Mouse (Mus musculus) retina, postnatal 1 day (tissue): ENCODE data around the gene Mrps7.
"Not testable (repeated sequence)": the region's sequence is repeated elsewhere in the genome, so short reads cannot be mapped to it uniquely, and the experiment has no call there.

Experiments
- DNase-seq: peaks from one replicate; pipeline ENCODE4 v3.0.0-alpha.2; 2012

The Mrps7 gene

DNA sequence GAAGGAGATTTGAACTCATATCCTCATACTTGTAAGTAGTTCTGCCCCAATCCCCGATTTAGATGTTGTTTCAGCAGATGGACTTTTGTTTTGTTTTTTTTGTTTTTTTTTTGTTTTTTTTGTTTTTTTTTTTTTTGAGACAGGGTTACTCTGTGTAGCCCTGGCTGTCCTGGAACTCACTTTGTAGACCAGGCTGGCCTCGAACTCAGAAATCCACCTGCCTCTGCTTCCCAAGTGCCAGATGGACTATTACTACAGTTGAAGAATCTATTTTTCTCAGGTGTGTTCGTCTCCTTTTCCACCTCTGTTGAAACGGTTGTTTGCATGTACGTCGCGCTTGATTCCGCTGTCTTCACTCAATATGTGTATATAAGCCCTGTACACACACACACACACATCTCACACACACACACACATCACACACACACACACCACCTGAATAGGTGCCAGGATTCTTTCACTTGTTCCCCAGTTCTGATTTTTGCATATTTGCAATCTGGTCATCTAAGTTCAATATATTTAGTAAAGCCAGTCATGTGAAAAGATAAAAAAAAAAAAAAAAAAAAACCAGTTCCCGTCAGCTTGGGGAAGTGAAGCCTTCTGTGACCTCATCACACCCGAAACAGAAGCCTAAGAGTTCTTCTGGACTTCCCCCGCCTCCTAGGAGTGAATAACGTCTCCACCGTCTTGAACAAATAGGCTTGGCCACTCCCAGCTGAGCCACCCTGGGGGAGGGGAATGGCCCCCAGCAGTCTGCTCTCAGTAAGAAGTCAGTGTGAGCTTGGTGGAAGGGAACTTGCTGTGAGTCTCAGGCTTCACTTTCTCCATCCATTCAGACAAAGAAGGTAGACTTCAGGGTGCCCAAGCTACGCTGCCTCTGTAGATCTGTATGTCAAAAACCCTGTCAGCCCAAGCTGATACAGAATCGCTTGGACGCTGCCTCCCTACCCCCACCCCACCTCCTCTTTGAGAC is 27.1 kb downstream of the Mrps7 start:
- no peak for DNase-seq

DNA sequence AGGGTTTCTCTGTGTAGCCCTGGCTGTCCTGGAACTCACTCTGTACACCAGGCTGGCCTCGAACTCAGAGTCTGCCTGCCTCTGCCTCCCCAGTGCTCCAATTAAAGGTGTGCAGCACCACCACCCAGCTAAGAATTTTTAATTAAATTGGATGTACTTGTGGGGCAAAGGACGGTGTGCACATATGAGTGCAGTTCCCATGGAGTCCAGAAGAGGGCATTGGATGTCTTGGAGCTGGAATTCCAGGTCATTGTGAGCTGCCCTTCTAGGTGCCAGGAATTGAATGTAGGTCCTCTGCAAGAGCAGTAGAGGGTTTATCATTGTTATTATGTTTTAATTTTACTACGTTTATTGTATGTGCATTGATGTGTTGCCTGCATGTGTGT is 27.8 kb downstream of the Mrps7 start:
- peak; percentile 67 for DNase-seq

GRCm38 (mm10) chr11:115632247-115632646 is 28.5 kb downstream of the Mrps7 start:
- no peak for DNase-seq

- no peak for DNase-seq
Measured at GRCm38 (mm10) chr11:115632862-115633261, 29.1 kb downstream of the Mrps7 start.

DNA sequence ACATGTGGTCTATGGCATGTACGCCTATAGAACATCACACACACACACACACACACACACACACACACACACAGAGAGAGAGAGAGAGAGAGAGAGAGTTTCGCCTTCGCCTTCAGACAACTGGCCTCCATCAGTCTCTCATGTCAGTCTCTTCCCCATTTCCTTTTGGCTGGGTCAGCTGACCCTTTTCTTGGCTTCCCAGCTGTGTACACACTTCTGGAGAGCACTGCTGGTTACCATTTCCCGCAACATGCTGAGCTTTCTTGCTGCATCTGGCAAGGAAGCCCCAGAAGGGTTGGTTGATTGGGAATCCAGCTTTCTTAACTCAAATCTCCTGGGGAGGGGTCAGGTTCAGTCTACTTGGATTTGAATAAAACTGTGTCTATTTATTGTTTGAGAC is 30.4 kb downstream of the Mrps7 start:
- DNase-seq, result no peak

DNA sequence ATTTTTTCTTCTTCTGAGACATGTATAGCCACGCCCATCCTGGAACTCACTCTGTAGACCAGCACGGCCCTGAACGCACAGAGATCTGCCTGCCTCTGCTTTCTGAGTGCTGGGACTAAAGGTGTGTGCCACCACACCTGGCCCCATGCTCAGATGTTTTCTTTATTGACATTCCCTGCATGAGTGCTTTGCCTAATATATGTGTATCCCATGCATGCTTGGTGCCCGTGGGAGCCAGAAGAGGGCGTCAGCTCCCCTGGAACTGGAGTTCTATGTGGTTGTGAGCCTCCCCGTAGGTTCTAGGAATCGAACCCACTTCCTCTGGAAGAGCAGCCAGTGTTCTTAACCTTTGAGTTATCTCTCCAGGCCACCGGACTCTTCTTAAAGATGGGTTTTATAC is 31.3 kb downstream of the Mrps7 start:
- DNase-seq, result no peak

- DNase-seq, result no peak
Measured at GRCm38 (mm10) chr11:115635484-115635883, 31.8 kb downstream of the Mrps7 start.

DNA sequence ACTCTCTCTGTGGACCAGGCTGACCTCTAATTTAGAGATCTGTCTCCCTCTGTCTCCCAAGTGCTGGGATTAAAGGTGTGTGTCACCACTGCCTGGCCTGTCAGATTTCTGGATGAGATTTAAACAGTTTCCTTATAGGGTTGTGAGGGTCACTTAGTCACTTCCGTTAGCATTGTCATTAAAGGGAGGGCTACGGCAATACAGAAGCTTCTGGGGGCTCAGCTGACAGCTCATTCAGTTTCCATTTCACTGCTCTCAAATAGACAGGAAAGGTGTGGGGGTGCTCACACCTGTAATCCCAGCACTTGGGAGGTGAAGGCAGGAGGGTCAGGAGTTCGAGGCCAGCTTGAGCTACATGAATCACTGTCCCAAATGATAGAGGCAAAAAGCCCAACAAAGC is 33.2 kb downstream of the Mrps7 start:
- DNase-seq, result no peak

DNA sequence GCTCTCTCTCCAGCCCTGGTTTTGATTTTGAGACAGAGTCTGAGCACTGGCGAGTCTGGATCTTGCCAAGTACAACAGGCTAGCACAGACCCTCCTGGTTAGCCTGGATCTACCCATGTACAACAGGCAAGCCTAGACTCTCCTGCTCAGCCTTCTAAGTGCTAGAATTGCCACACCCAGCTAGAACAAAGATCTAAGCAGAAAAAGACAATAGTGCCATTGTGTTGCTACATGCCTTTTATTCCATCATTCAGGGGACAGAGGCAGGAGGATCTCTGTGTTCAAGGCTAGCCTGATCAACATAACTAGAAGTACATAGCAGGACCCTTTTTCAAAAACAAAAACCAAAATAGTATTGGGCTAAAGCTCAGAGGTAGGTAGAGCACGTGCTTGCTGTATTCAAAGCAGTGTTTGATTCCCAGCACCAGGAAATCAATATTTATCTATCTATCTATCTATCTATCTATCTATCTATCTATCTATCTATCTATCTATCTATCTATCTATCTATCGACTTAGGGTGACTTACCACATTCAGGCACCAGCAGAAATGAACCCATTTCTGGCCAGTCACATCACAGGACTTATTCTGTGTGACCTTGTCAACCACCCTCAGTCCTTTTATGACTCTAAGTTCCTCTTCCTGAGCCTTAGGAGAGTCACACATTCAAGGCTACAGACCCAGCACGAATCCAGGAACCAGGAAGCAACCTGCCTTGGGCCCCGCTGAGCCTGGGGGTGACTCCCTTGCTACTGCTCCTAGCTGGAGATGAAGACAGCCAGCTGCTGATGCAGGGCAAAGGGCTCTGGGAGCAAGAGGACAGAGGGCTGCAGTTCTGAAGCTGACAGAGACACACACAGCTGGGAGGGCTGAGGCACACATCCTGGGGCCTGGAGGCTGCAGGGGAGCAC is 35.0 kb downstream of the Mrps7 start:
- DNase-seq, result no peak

GRCm38 (mm10) chr11:115639540-115639939 is 35.8 kb downstream of the Mrps7 start:
- DNase-seq, result no peak

GRCm38 (mm10) chr11:115640311-115640828 is 36.6 kb downstream of the Mrps7 start:
- DNase-seq, result no peak

DNA sequence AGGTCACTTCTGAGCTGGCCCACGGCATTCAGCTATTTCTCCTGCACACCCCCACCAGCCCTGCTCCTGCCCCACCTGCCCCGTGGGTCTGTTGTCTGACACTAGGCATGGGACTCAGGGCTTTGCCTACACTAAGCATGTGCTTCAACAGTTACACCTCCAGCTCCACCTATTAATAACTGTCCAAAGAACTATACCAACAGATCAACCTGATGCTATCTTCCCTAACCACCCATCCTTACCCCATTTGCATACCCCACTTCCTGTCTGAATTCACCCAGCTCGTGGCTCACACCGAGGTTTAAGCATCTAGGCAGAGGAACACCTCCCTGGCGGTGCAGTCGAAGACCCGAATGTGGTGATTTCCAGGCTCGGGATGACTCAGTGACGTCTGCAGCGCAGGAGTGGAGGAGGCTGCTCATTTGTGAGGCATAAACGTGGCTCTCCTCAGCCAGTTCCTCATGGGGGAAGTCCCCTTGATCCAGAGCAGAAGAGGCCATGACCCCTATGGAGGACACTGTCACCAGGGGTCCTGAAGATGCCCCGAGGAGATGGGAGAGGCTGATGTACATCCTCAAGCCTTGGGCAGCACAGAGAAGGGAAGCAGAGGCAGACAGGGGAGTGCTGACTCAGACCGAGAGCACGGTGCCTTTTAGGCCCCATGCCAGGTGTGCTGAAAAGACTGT is 37.4 kb downstream of the Mrps7 start:
- DNase-seq, result no peak

GRCm38 (mm10) chr11:115641664-115642036 is 37.9 kb downstream of the Mrps7 start:
- no peak for DNase-seq

- DNase-seq, result no peak
Measured at GRCm38 (mm10) chr11:115642705-115643104, 39.0 kb downstream of the Mrps7 start.

GRCm38 (mm10) chr11:115643265-115643664 is 39.5 kb downstream of the Mrps7 start:
- DNase-seq, result no peak

- DNase-seq, result no peak
Measured at GRCm38 (mm10) chr11:115644308-115644707, 40.6 kb downstream of the Mrps7 start.

DNA sequence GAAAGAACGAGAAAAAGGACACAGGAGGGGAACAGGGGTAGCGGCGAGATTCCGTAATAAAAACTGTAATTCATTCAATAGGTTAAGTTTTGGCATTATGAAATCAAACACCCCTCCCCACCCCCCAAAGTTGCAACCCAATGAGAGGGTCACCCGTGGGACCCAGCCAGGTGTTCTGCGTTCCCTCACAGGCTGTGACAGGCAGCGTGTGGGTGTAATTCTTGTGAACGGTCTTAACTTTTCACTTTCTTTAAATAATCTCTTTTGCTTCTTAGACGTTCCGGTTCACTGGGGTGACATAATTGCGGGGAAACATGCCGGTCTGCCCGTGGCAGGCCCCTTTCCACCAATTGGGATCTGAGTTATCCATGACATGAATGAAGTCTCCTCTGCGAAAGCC is 41.8 kb downstream of the Mrps7 start:
- not testable (repeated sequence) for DNase-seq

DNA sequence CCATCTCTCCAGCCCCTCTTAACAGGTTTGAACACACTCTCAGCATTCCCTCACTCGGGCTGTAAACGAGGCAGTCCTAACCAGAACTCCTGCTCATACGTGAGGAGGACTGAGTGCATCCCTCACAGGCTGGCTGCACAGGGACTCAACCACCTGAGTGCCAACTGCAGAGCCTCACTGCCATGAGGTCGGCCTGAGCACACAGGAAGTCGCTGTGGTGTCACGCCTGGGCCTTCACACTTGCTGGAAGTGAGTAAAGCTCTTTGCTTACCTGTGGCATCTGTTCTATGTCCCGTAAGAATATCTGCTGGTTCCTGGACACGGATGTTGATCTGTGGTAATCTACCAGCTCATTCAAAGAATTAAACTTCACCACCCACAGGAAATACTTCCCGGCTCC is 42.7 kb downstream of the Mrps7 start:
- no peak for DNase-seq

DNA sequence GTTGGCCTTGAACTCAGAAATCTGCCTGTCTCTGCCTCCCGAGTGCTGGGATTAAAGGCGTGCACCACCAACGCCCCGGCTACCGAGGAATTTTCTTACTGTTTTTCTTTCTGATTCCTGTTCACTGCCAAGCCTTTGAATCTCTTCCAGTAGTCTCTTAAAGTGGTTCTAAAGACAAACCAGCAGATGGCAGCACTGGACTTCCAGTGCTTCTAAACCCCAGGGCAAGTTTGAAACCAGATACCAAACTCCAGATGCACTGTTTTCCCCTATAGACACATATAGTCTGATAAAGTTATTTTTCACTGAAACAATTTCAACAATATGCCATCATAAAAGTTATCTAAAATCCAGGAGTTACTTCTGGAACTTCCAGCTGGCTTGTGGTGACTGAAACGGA is 43.7 kb downstream of the Mrps7 start:
- DNase-seq, result peak; percentile 83

- no peak for DNase-seq
Measured at GRCm38 (mm10) chr11:115649706-115650105, 46.0 kb downstream of the Mrps7 start.

DNA sequence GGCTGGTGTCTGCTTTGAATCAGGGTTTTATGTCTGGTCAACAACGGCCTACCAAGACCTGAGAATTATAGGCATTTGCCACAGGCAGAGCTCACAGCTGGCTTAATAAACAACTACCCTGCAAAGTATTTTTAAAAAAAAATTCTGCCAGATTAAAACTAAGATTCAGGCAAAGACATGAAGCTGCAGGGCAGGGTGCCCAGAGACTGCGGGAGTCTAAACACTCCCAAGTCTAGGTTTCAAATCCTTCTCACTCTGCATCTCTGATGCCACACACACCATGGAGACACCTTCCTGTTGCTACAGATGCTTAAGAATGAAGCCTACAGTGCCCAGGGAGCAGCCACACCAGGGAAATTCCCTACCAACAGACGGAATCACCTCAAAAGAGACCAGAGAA is 48.0 kb downstream of the Mrps7 start:
- DNase-seq, result no peak

DNA sequence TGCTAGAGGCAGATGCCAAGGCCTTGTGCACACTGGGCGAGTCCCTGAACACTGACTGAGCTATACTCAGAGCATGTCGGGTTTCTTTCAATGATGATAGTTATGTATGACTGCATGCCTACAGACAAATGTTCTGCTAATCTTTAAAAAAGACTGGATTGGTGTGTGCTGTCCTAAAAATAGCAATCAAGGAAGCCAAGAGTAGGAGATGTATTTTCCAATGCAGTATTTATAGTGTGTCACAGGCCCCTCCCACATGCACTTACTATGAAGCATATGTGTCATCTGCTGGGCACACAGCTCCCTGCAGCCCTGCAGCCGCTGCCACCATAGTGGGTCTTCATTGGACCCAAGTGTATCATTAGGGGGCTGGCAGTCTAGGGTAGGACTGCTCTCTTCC is 49.5 kb downstream of the Mrps7 start:
- no peak for DNase-seq

DNA sequence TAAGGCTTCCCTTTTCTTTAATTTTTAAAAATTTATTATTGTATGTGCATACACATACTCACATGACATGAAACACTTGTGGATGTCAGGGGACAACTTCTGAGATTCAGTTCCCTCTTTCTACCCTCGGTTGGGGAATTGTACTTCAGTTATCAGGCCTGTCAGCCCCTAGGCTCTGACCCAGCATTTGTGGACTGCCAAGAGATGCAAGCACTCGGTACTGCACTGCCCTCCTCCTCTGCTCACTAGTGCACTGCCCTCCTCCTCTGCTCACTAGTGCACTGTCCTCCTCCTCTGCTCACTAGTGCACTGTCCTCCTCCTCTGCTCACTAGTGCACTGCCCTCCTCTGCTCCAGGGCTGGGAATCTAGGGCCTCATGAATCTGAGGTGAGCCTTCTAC is 50.4 kb downstream of the Mrps7 start:
- DNase-seq, result no peak
